Mouse (Mus musculus): ENCODE results near the gene Bmpr1b. TPM values are rescaled to one million over a fixed set of nuclear protein-coding genes. Genes with fewer than 3 reads are reported as not detected.

Gene Bmpr1b
- polyA plus RNA-seq, 1 experiment: 0.05 TPM

GRCm38 (mm10) chr3:141936594-141937272 lies 232.5 kb downstream of the Bmpr1b start:
- Histone ChIP-seq H3K4me1 (replicated peaks; ENCODE audit: control insufficient read depth, insufficient read depth, low read length) (no peaks in the 10 kb centered on the region), H3K36me3 (ENCODE audit: control insufficient read depth, insufficient read depth, low read length) (no peaks in the 10 kb centered on the region), H3K27ac (ENCODE audit: control insufficient read depth, insufficient read depth, low read length) (no peak overlapping the region), H3K27me3 (ENCODE audit: control insufficient read depth, insufficient read depth, low read length) (no peaks in the 10 kb centered on the region), H3K4me3 (ENCODE audit: control insufficient read depth, insufficient read depth, low read length) (no peak overlapping the region)
- WGBS: 91% methylated on average over 16 of the region's 16 CpGs
- TF ChIP-seq CTCF (IDR thresholded peaks at IDR 0.05; ENCODE audit: borderline replicate concordance, control insufficient read depth, extremely low read depth, insufficient read depth, low read length, poor library complexity): no peak
- no peak for TF ChIP-seq POLR2A (IDR thresholded peaks at IDR 0.05; ENCODE audit: control insufficient read depth, extremely low read depth, insufficient read depth, low read length, poor library complexity)
- DNase-seq: no peak

GRCm38 (mm10) chr3:141932956-141933355 lies 236.3 kb downstream of the Bmpr1b start:
- no peak overlapping the region for H3K27ac ChIP-seq (ENCODE audit: control insufficient read depth, insufficient read depth, low read length)
- TF ChIP-seq POLR2A (IDR thresholded peaks at IDR 0.05; ENCODE audit: control insufficient read depth, extremely low read depth, insufficient read depth, low read length, poor library complexity) (no peak), CTCF (IDR thresholded peaks at IDR 0.05; ENCODE audit: borderline replicate concordance, control insufficient read depth, extremely low read depth, insufficient read depth, low read length, poor library complexity) (no peak)
- H3K36me3 ChIP-seq (ENCODE audit: control insufficient read depth, insufficient read depth, low read length): no peaks in the 10 kb centered on the region
- 86% methylated on average over 3 of the region's 3 CpGs for WGBS
- no peak overlapping the region for H3K4me3 ChIP-seq (ENCODE audit: control insufficient read depth, insufficient read depth, low read length)
- DNase-seq: no peak
- no peaks in the 10 kb centered on the region for H3K27me3 ChIP-seq (ENCODE audit: control insufficient read depth, insufficient read depth, low read length)
- H3K4me1 ChIP-seq (replicated peaks; ENCODE audit: control insufficient read depth, insufficient read depth, low read length): no peaks in the 10 kb centered on the region

- H3K36me3 ChIP-seq (ENCODE audit: control insufficient read depth, insufficient read depth, low read length): no peaks in the 10 kb centered on the region
- no peak for DNase-seq
- no peak overlapping the region for H3K27ac ChIP-seq (ENCODE audit: control insufficient read depth, insufficient read depth, low read length)
- H3K27me3 ChIP-seq (ENCODE audit: control insufficient read depth, insufficient read depth, low read length): no peaks in the 10 kb centered on the region
- H3K4me1 ChIP-seq (replicated peaks; ENCODE audit: control insufficient read depth, insufficient read depth, low read length): no peaks in the 10 kb centered on the region
- WGBS: 14% methylated on average over 10 of the region's 10 CpGs
- TF ChIP-seq POLR2A (IDR thresholded peaks at IDR 0.05; ENCODE audit: control insufficient read depth, extremely low read depth, insufficient read depth, low read length, poor library complexity): no peak
- no peak for TF ChIP-seq CTCF (IDR thresholded peaks at IDR 0.05; ENCODE audit: borderline replicate concordance, control insufficient read depth, extremely low read depth, insufficient read depth, low read length, poor library complexity)
- no peak overlapping the region for H3K4me3 ChIP-seq (ENCODE audit: control insufficient read depth, insufficient read depth, low read length)
These were observed 237.7 kb downstream of the Bmpr1b start for GRCm38 (mm10) chr3:141931372-141932092.

- 70% methylated on average over 1 of the region's 1 CpGs for WGBS
- no peak for DNase-seq
- Histone ChIP-seq H3K27me3 (ENCODE audit: control insufficient read depth, insufficient read depth, low read length) (no peaks in the 10 kb centered on the region), H3K4me3 (ENCODE audit: control insufficient read depth, insufficient read depth, low read length) (no peak overlapping the region), H3K4me1 (replicated peaks; ENCODE audit: control insufficient read depth, insufficient read depth, low read length) (no peaks in the 10 kb centered on the region), H3K36me3 (ENCODE audit: control insufficient read depth, insufficient read depth, low read length) (no peaks in the 10 kb centered on the region), H3K27ac (ENCODE audit: control insufficient read depth, insufficient read depth, low read length) (no peak overlapping the region)
- no peak for TF ChIP-seq POLR2A (IDR thresholded peaks at IDR 0.05; ENCODE audit: control insufficient read depth, extremely low read depth, insufficient read depth, low read length, poor library complexity)
- TF ChIP-seq CTCF (IDR thresholded peaks at IDR 0.05; ENCODE audit: borderline replicate concordance, control insufficient read depth, extremely low read depth, insufficient read depth, low read length, poor library complexity): no peak
These were observed 245.8 kb downstream of the Bmpr1b start for GRCm38 (mm10) chr3:141923442-141923841.

- Histone ChIP-seq H3K27ac (ENCODE audit: control insufficient read depth, insufficient read depth, low read length) (no peak overlapping the region), H3K27me3 (ENCODE audit: control insufficient read depth, insufficient read depth, low read length) (no peaks in the 10 kb centered on the region), H3K36me3 (ENCODE audit: control insufficient read depth, insufficient read depth, low read length) (no peaks in the 10 kb centered on the region), H3K4me1 (replicated peaks; ENCODE audit: control insufficient read depth, insufficient read depth, low read length) (no peaks in the 10 kb centered on the region), H3K4me3 (ENCODE audit: control insufficient read depth, insufficient read depth, low read length) (no peak overlapping the region)
- TF ChIP-seq CTCF (IDR thresholded peaks at IDR 0.05; ENCODE audit: borderline replicate concordance, control insufficient read depth, extremely low read depth, insufficient read depth, low read length, poor library complexity): no peak
- TF ChIP-seq POLR2A (IDR thresholded peaks at IDR 0.05; ENCODE audit: control insufficient read depth, extremely low read depth, insufficient read depth, low read length, poor library complexity): no peak
- WGBS: 11% methylated on average over 4 of the region's 4 CpGs
- no peak for DNase-seq
These were observed 248.1 kb downstream of the Bmpr1b start for GRCm38 (mm10) chr3:141921161-141921560.

- 96% methylated on average over 3 of the region's 3 CpGs for WGBS
- no peak for DNase-seq
- Histone ChIP-seq H3K27me3 (ENCODE audit: control insufficient read depth, insufficient read depth, low read length) (no peaks in the 10 kb centered on the region), H3K36me3 (ENCODE audit: control insufficient read depth, insufficient read depth, low read length) (no peaks in the 10 kb centered on the region), H3K4me1 (replicated peaks; ENCODE audit: control insufficient read depth, insufficient read depth, low read length) (no peaks in the 10 kb centered on the region), H3K4me3 (ENCODE audit: control insufficient read depth, insufficient read depth, low read length) (no peak overlapping the region), H3K27ac (ENCODE audit: control insufficient read depth, insufficient read depth, low read length) (no peak overlapping the region)
- TF ChIP-seq CTCF (IDR thresholded peaks at IDR 0.05; ENCODE audit: borderline replicate concordance, control insufficient read depth, extremely low read depth, insufficient read depth, low read length, poor library complexity): no peak
- TF ChIP-seq POLR2A (IDR thresholded peaks at IDR 0.05; ENCODE audit: control insufficient read depth, extremely low read depth, insufficient read depth, low read length, poor library complexity): no peak
These were observed 249.6 kb downstream of the Bmpr1b start for GRCm38 (mm10) chr3:141919661-141920060.
